Mouse (Mus musculus): Measurements from ENCODE around the gene Gm12789. TPM values are rescaled to one million over a fixed set of nuclear protein-coding genes. Genes with fewer than 3 reads are reported as not detected.
"Not testable (repeated sequence)": the region's sequence is repeated elsewhere in the genome, so short reads cannot be mapped to it uniquely, and the experiment has no call there.

The Gm12789 gene
- not detected in 2 replicates for total RNA-seq (2014; rRNA removed)
- not detected in 2 replicates for polyA plus RNA-seq (2015; fragmentation: Nextera tagmentation; extraction: Ambion mirVana)

DNA sequence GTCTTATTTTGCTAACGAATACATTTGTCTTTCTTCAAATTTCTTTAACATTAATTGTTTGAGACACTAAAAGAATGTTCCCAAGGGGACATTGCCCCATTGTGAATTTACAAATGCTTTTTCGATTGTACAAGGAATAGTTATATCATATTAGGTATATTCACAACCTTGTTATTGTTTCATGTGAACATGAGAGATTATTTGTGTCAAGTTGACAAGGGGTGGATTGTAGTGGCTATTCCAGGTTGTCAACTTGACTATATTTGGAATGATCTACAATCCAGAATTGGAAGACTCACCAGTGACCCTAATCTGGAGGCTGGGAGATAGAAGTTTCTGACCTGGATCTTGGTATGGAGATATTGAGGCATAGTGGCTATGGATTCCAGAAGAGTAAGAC lies at the start of gene Gm12789:
Gm12789 (plus strand) TSS at position 301 of the 400 bp plus-strand sequence.
- not testable (repeated sequence) for H3K9ac ChIP-seq (replicated peaks; ENCODE audit: low read length, poor library complexity, severe bottlenecking); H3K27me3 ChIP-seq (ENCODE audit: insufficient read depth, low read length); H3K4me3 ChIP-seq (ENCODE audit: low read depth, low read length); H3K36me3 ChIP-seq (ENCODE audit: insufficient read depth, low read length); H3K9me3 ChIP-seq (ENCODE audit: low read length); H3K4me2 ChIP-seq (ENCODE audit: low read depth, low read length, poor library complexity, severe bottlenecking); ATAC-seq (ENCODE audit: low FRiP score); H3K4me1 ChIP-seq (ENCODE audit: insufficient read depth, low read length); DNase-seq (ENCODE audit: low spot score); H3K27ac ChIP-seq (ENCODE audit: low read depth, low read length)
- 87% methylated on average over 2 of the region's 2 CpGs for WGBS

DNA sequence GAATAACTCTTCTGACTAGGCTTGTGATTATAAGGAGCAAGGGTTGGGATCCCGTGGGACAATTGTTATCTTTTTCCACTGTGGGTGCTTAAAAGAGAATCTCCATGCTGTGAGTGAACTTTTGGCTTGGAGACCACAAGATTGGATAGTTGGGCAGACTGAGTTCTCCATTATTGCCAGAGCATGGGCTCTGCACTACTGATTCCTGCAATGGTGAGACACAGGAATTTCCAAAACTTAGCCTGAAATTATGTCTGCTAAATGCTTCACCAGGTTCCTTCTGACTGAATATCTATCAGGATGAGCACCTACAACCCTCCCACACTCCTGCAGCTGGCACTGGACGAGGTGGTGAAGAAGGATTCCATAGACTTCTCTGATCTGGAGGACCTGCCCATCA lies 46.3 kb upstream of the Gm12789 start, which contains the start of gene Gm12794:
Gm12794 (plus strand) TSS at position 301 of the 400 bp plus-strand sequence.
- H3K9ac ChIP-seq (replicated peaks; ENCODE audit: low read length, poor library complexity, severe bottlenecking); H3K4me2 ChIP-seq (ENCODE audit: low read depth, low read length, poor library complexity, severe bottlenecking); H3K27ac ChIP-seq (ENCODE audit: low read depth, low read length); H3K27me3 ChIP-seq (ENCODE audit: insufficient read depth, low read length); H3K9me3 ChIP-seq (ENCODE audit: low read length); H3K36me3 ChIP-seq (ENCODE audit: insufficient read depth, low read length); H3K4me3 ChIP-seq (ENCODE audit: low read depth, low read length); DNase-seq (ENCODE audit: low spot score); ATAC-seq (ENCODE audit: low FRiP score); H3K4me1 ChIP-seq (ENCODE audit: insufficient read depth, low read length): not testable (repeated sequence)
- WGBS: 87% methylated on average over 2 of the region's 2 CpGs

DNA sequence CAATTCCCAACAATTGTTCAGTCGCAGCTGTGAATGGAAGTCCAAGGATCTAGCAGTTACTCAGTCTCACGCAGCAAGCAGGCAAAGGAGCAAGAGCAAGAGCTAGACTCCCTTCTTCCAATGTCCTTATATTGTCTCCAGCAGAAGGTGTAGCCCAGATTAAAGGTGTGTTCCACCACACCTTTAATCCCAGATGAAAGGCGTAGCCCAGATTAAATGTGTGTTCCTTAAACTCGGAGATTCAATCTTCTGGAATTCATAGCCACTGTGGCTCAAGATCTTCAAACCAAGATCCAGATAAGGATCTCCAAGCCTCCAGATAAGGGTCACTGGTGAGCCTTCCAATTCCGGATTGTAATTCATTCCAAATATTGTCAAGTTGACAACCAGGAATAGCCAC lies 5.5 kb upstream of the Gm12789 start, which contains the start of gene Gm12790:
Gm12790 (minus strand) TSS at position 101 of the 400 bp plus-strand sequence.
- not testable (repeated sequence) for ATAC-seq (ENCODE audit: low FRiP score); H3K27me3 ChIP-seq (ENCODE audit: insufficient read depth, low read length); H3K27ac ChIP-seq (ENCODE audit: low read depth, low read length); H3K4me2 ChIP-seq (ENCODE audit: low read depth, low read length, poor library complexity, severe bottlenecking); H3K4me1 ChIP-seq (ENCODE audit: insufficient read depth, low read length); H3K9ac ChIP-seq (replicated peaks; ENCODE audit: low read length, poor library complexity, severe bottlenecking); DNase-seq (ENCODE audit: low spot score); H3K9me3 ChIP-seq (ENCODE audit: low read length); H3K4me3 ChIP-seq (ENCODE audit: low read depth, low read length); H3K36me3 ChIP-seq (ENCODE audit: insufficient read depth, low read length)
- 90% methylated on average over 1 of the region's 5 CpGs for WGBS

DNA sequence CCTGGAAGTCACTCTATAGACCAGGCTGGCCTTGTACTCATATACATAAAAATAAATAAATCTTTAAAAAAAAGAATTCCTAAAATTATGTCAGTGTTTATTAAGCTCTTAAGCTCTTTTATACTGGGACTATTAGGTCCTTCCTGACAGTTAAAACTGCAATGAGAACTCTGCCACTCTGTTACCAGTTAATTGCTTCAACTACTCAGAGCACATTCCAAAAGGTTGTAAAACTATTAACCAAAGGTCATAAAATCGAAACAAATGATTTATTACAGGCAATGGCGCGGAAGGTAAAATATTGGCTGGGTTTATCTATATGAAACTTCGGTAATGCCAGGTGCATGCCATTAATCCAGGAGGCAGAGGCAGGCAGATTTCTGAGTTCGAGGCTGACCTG lies 748 bp upstream of the Gm12789 start:
- H3K9ac ChIP-seq (replicated peaks; ENCODE audit: low read length, poor library complexity, severe bottlenecking): no peak overlapping the region
- H3K4me2 ChIP-seq (ENCODE audit: low read depth, low read length, poor library complexity, severe bottlenecking): no peak overlapping the region
- DNase-seq (ENCODE audit: low spot score) (no peak), ATAC-seq (ENCODE audit: low FRiP score) (no peak)
- H3K36me3 ChIP-seq (ENCODE audit: insufficient read depth, low read length): no peaks in the 10 kb centered on the region
- 91% methylated on average over 5 of the region's 5 CpGs for WGBS
- H3K9me3 ChIP-seq (ENCODE audit: low read length): no peaks in the 10 kb centered on the region
- no peaks in the 10 kb centered on the region for H3K27me3 ChIP-seq (ENCODE audit: insufficient read depth, low read length)
- H3K4me3 ChIP-seq (ENCODE audit: low read depth, low read length): no peak overlapping the region
- H3K27ac ChIP-seq (ENCODE audit: low read depth, low read length): no peak overlapping the region
- TF ChIP-seq CTCF (IDR thresholded peaks at IDR 0.05): no peak
- no peaks in the 10 kb centered on the region for H3K4me1 ChIP-seq (ENCODE audit: insufficient read depth, low read length)

DNA sequence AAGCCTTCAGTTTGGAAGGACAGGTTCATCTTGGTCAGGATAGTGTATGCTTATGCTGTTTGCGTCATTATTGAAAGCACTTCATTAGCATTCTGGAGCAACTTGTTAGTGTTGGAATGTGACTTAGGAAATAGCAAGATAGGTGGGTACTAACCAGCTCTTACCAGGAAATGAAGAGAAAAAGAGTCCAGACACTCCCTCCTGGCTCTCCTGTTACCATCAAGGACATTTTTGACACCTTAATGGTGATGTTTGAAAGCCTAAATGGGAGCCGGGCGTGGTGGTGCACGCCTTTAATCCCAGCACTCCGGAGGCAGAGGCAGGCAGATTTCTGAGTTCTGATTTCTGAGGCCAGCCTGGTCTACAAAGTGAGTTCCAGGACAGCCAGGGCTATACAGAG lies 11.0 kb downstream of the Gm12789 start:
- 95% methylated on average over 5 of the region's 5 CpGs for WGBS

DNA sequence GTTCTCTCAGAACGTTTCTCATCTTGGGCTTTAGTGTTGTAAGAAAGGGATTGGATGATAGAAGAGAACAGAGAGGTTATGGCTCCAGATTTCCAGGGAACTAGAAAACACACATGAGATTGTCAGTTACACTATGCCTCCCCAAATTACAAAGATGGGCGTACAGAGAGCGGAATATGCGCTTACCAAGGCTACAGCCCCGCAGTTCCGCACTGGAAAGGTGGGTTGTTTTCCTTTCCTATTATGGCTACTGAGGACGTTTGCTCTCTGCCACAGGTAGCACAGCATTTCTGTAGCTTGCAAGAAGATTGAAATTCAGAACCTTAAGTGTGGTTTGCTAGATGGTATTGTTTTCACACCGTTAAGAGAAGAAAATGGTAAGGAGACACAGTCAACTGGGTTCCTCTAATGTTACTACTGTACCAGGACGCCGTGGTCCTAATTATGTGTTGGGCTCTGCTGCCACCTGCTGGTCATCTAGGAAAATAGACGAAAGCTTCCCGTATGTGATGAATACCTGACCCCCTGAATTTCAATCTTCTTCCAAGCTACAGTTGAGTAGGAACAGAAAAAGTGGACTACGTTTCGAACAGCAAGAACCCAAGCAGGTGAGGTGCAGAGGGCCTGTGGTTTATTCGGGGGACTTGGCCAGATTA lies 12.0 kb downstream of the Gm12789 start:
- H3K36me3 ChIP-seq (ENCODE audit: insufficient read depth, low read length): no peaks in the 10 kb centered on the region
- no peaks in the 10 kb centered on the region for H3K4me1 ChIP-seq (ENCODE audit: insufficient read depth, low read length)
- H3K9me3 ChIP-seq (ENCODE audit: low read length): no peaks in the 10 kb centered on the region
- H3K27me3 ChIP-seq (ENCODE audit: insufficient read depth, low read length): no peaks in the 10 kb centered on the region
- no peak overlapping the region for H3K4me3 ChIP-seq (ENCODE audit: low read depth, low read length)
- TF ChIP-seq CTCF (IDR thresholded peaks at IDR 0.05): peak; percentile 94
- H3K27ac ChIP-seq (ENCODE audit: low read depth, low read length): no peak overlapping the region
- no peak overlapping the region for H3K4me2 ChIP-seq (ENCODE audit: low read depth, low read length, poor library complexity, severe bottlenecking)
- DNase-seq (ENCODE audit: low spot score) (peak; percentile 91), ATAC-seq (ENCODE audit: low FRiP score) (peak; percentile 71; the same call in 1 of the 2 replicates)
- H3K9ac ChIP-seq (replicated peaks; ENCODE audit: low read length, poor library complexity, severe bottlenecking): no peak overlapping the region
- 39% methylated on average over 15 of the region's 15 CpGs for WGBS

More for the DNA sequence above, 11.0 kb downstream of the Gm12789 start:
- TF ChIP-seq CTCF (IDR thresholded peaks at IDR 0.05): no peak
- no peak for DNase-seq (ENCODE audit: low spot score)
- H3K36me3 ChIP-seq (ENCODE audit: insufficient read depth, low read length): no peaks in the 10 kb centered on the region
- ATAC-seq (ENCODE audit: low FRiP score): no peak
- H3K9ac ChIP-seq (replicated peaks; ENCODE audit: low read length, poor library complexity, severe bottlenecking): no peak overlapping the region
- no peak overlapping the region for H3K27ac ChIP-seq (ENCODE audit: low read depth, low read length)
- no peaks in the 10 kb centered on the region for H3K9me3 ChIP-seq (ENCODE audit: low read length)
- H3K27me3 ChIP-seq (ENCODE audit: insufficient read depth, low read length): no peaks in the 10 kb centered on the region
- no peak overlapping the region for H3K4me2 ChIP-seq (ENCODE audit: low read depth, low read length, poor library complexity, severe bottlenecking)
- H3K4me1 ChIP-seq (ENCODE audit: insufficient read depth, low read length): no peaks in the 10 kb centered on the region
- no peak overlapping the region for H3K4me3 ChIP-seq (ENCODE audit: low read depth, low read length)
